Mouse (Mus musculus) spleen, adult 2 months (tissue): ENCODE results near the gene Myog. TPM values are rescaled to one million over a fixed set of nuclear protein-coding genes. Genes with fewer than 3 reads are reported as not detected.

Experiments used
- DNase-seq, 2 experiments: peaks; one replicate each; pipeline versions ENCODE4 v3.0.0 to v3.0.0-alpha.2; 2012 to 2021; ENCODE audit warnings: low spot score in 2 of 2, low read depth in 1 of 2
- H3K27ac ChIP-seq: fragments of 200-500 bp; 2 replicates; pipeline ENCODE4 v1.5.1; 2012; ENCODE audit warnings: low read length, inconsistent platforms; ENCODE audit not compliant: insufficient read depth
- H3K27me3 ChIP-seq: fragments of 200-500 bp; 2 replicates; pipeline ENCODE4 v1.6.1; 2012; ENCODE audit warnings: mild to moderate bottlenecking, moderate library complexity, low read length, inconsistent platforms; ENCODE audit not compliant: control insufficient read depth, insufficient read depth
- H3K36me3 ChIP-seq: fragments of 200-500 bp; 2 replicates; pipeline ENCODE4 v1.6.1; 2012; ENCODE audit warnings: mild to moderate bottlenecking, low read length, inconsistent platforms; ENCODE audit not compliant: control insufficient read depth, insufficient read depth
- H3K4me1 ChIP-seq: fragments of 200-500 bp; 2 replicates; pipeline ENCODE4 v1.6.1; 2011; ENCODE audit warnings: inconsistent platforms; ENCODE audit not compliant: control insufficient read depth, insufficient read depth, insufficient read length
- H3K4me3 ChIP-seq: fragments of 200-500 bp; 2 replicates; pipeline ENCODE4 v1.5.1; 2011; ENCODE audit warnings: mild to moderate bottlenecking, inconsistent platforms; ENCODE audit not compliant: insufficient read depth, insufficient read length; ENCODE audit errors: extremely low read depth
- CTCF ChIP-seq: fragments of 200-500 bp; IDR thresholded peaks from 2 replicates; pipeline ENCODE4 v1.5.1; 2011; ENCODE audit warnings: mild to moderate bottlenecking, inconsistent platforms; ENCODE audit not compliant: insufficient read depth, insufficient read length, insufficient replicate concordance; ENCODE audit errors: extremely low read depth
- POLR2A ChIP-seq: fragments of 200-500 bp; IDR thresholded peaks from 2 replicates; pipeline ENCODE4 v1.6.1; 2011; ENCODE audit warnings: low read depth, low read length, inconsistent platforms
- WGBS: fragments of 180-500 bp; shearing (Covaris S2); methylation state at CpG from one replicate; pipeline ENCODE4 v1.1.7; 2018; 5-methylcytosine and 5-hydroxymethylcytosine counted together
- polyA plus RNA-seq: library from polyadenylated mRNA; depleted of rRNA; stranded (reverse); fragments of >200 nt; gene quantifications from 2 replicates; pipeline ENCODE4 v1.2.3, GENCODE M21; 2012

Gene Myog
- polyA plus RNA-seq, 1 experiment: not detected

DNA sequence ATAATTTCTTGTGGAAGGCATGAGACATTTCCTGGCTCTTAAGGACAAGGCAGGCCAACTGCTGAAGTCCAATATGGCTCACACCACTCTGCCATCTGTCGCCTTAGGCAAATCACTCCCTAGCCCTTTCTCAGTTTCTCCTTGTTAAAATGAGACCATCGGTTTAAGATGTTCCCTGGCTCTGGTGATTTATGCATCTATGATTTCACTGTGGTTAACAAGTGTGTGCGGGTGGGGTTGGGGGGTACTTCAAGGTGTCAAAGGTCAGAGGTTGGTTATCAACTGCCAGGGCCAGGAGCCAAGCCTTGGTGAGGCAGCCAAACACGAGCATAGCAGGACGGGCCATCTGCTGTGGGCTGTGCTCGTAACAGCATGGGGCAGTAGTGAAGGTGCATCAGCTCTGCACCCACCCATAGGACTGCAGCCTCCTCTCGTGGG, 15.3 kb upstream of the Myog start:
- 86% methylated on average over 7 of the region's 7 CpGs for WGBS
- H3K36me3 ChIP-seq: no peaks in the 10 kb centered on the region
- H3K27ac ChIP-seq: no peak overlapping the region
- H3K4me1 ChIP-seq: no peaks in the 10 kb centered on the region
- H3K4me3 ChIP-seq: no peak overlapping the region
- DNase-seq: no peak
- TF ChIP-seq POLR2A: no peak
- no peak for TF ChIP-seq CTCF
- H3K27me3 ChIP-seq: no peaks in the 10 kb centered on the region

DNA sequence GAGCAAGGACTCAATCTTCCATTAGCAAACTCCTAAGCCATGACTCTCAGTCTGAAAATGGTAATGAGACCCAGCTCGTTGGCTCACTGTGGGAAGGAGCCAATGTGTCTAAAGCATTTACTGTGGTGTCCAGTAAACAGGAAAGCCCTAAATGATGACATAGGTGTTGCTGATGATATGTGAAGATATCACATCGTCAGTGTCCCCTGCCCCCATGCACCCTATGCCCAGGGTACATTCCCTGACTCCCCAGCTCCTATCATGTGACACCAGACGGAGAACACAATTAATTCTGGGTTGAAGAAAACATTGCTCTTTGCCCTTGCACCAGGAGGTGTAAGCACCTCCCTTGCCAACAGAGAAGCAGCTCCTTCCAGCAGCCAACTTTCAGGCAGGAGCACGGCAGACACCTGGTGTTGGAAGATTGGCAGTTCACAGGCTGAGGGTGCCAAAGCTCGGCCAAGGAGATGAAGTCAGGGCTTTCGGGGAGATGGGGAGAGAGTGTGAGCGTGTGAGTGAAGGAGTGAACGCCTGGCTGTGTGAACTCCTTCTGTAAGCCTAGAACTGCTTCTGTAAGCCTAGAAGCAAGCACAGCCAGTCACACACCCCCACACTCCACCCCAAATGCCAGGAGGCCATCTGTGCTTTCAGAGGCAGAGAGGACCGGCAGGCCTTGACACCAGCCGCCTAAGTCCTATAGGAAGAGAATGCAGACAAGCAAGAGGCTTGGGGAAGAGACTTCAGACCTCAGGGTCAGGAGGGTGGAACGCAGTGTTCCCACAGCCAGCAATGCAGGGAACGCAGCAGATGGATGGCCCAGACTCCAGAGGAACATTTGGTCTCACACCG, 13.9 kb upstream of the Myog start:
- Histone ChIP-seq H3K27ac (no peak overlapping the region), H3K36me3 (no peaks in the 10 kb centered on the region), H3K4me1 (no peaks in the 10 kb centered on the region), H3K27me3 (no peaks in the 10 kb centered on the region), H3K4me3 (no peak overlapping the region)
- no peak for TF ChIP-seq POLR2A
- TF ChIP-seq CTCF: no peak
- WGBS: 86% methylated on average over 13 of the region's 13 CpGs
- no peak for DNase-seq

DNA sequence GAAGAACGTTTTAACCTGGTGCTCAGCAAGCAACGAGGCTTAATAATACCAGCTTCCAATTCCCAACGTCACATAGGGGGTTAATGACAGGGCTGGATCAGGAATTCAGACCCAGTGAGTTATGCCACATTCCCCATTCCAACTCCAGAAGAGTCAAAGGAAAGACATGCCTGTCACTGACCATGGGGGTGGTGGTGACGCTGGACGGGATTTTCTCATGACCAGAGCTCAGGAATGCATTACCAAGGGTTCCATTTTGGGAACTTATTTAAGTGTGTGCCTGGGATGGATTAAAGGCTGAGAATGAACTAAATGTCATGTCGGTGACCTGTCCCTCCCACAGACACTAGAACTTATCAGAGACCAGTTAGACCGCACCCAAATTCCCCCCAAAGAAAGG, 13.0 kb upstream of the Myog start:
- Histone ChIP-seq H3K4me1 (no peaks in the 10 kb centered on the region), H3K27me3 (no peaks in the 10 kb centered on the region), H3K27ac (no peak overlapping the region), H3K4me3 (no peak overlapping the region), H3K36me3 (no peaks in the 10 kb centered on the region)
- WGBS: 90% methylated on average over 7 of the region's 7 CpGs
- no peak for TF ChIP-seq POLR2A
- no peak for TF ChIP-seq CTCF
- no peak for DNase-seq

DNA sequence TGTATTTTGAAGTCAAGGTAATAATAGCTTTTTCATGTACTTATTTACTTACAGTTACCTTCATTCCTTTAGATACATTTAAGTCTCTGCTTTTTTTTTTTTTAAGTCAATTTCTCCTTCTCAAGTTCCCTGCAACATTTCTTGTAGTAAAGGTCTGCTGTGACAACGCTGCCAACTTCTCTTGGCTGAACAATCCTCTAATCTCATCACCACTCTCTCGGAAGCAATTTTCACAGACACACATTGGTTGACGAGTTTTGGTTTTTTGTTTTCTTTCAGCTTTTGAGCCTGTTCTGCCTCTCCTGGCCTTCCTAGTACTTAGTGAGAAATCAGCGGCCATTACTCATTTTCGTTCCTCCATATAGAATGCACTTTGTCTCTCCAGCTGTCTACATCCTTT, 9.6 kb upstream of the Myog start:
- WGBS: 90% methylated on average over 5 of the region's 5 CpGs
- Histone ChIP-seq H3K27ac (no peak overlapping the region), H3K36me3 (no peaks in the 10 kb centered on the region), H3K4me1 (no peaks in the 10 kb centered on the region), H3K4me3 (no peak overlapping the region), H3K27me3 (no peaks in the 10 kb centered on the region)
- TF ChIP-seq CTCF (no peak), POLR2A (no peak)
- DNase-seq: no peak

DNA sequence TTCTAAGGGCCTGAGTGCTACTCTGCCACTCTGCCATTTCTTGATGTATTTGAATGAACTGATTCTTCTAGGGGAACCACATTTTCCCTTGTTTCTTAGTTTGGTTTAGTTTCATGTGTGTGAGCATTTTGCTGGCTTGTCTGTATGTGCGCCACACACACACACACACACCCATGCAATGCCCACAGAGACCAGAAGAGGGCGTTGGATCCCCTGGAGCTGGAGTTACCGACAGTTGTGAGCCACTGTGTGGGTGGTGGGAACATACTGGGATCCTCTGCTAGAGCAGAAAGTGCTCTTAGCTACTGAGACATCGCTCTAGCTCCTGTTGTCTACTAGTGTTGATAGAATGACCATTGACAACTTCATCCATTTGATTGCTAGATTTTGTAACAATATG, 8.2 kb upstream of the Myog start:
- Histone ChIP-seq H3K36me3 (no peaks in the 10 kb centered on the region), H3K4me1 (no peaks in the 10 kb centered on the region), H3K27me3 (no peaks in the 10 kb centered on the region), H3K4me3 (no peak overlapping the region), H3K27ac (no peak overlapping the region)
- DNase-seq: no peak
- TF ChIP-seq CTCF (no peak), POLR2A (no peak)
- WGBS: 73% methylated on average over 4 of the region's 4 CpGs

DNA sequence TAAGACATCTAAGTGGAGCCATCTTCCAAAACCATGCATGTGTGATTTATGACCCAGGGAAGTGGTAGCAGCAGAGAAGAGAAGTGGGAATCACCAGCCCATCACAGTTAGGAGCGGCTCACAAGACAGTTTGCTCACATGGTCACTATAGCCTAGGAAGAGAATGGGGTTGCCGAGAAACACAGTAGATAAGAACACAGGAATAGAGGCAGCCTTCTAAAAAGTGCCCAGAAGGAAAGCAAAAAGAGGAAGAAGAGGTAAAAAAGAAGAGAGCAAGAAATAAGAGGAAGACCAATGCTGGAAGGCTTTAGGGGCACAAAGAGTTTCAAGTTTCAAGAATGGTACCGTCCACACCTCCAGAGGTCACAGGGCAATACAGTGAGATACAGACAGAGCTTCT, 7.4 kb upstream of the Myog start:
- Histone ChIP-seq H3K36me3 (no peaks in the 10 kb centered on the region), H3K4me1 (no peaks in the 10 kb centered on the region), H3K27me3 (no peaks in the 10 kb centered on the region), H3K4me3 (no peak overlapping the region), H3K27ac (no peak overlapping the region)
- no peak for TF ChIP-seq CTCF
- TF ChIP-seq POLR2A: no peak
- 31% methylated on average over 3 of the region's 3 CpGs for WGBS
- DNase-seq: no peak

DNA sequence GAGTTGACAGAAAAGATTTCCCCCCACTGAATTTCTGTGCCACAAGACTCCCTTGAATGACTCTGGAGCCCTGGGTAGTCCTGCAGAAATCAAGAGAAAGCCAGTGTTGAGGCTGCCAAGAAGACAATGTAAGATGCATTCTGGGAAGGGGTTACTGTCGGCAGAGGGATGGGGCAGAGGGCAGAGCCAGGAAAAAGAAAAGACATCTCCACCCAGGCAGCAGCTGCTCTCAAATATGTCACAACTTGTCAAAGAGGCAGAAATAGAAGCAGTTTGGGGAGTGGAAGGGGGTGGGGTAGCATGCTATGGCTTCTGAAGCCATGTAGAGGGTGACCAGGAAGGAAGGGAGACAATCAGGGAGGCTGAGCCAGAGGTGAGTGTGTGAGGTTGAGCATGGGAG, 6.7 kb upstream of the Myog start:
- no peaks in the 10 kb centered on the region for H3K4me1 ChIP-seq
- no peak for DNase-seq
- 45% methylated on average over 1 of the region's 1 CpGs for WGBS
- TF ChIP-seq CTCF (no peak), POLR2A (no peak)
- no peak overlapping the region for H3K4me3 ChIP-seq
- H3K27ac ChIP-seq: no peak overlapping the region
- no peaks in the 10 kb centered on the region for H3K36me3 ChIP-seq
- no peaks in the 10 kb centered on the region for H3K27me3 ChIP-seq
